Mouse (Mus musculus): ENCODE measurements around the gene Sdccag8.

Sdccag8 gene

DNA sequence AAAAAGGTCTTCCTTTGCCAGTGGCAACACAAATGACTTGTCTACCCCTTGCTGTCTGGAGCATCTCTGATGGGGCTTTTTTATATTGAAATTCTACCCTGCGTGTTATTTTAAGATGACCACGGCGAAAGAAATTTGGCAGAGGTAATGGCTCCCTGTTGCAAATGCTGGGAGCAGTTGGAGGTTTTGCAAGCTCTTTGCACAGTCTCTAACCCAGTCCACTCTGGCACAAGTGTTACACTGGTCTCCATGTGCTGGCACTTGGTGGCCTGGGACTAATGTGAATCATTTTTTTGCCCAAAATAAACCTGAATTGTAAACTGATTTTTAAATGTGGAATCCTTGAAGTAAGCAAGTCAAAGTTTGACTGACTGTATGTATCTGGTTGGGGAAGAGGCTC is 199.3 kb downstream of the Sdccag8 start:
- no peak for DNase-seq

DNA sequence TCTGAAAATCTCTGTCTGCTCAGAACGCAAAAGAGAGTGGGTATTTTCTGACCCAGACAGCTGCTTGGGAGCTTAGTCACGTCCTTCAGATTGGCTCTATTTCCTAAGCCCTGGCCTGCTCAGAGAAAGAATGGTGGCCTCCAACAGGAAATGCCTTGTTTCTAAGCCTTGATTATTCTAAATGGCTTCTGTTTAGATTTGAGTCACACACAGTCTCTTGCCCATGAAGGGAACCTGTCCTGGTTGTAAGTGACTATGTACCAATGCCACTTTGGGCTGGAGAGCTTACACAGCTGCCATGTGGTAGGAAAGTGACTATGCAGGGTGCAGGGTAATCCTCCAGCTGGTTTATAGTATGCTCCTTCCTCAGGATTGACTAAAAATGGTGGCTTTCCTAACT is 199.9 kb downstream of the Sdccag8 start:
- no peak for DNase-seq

DNA sequence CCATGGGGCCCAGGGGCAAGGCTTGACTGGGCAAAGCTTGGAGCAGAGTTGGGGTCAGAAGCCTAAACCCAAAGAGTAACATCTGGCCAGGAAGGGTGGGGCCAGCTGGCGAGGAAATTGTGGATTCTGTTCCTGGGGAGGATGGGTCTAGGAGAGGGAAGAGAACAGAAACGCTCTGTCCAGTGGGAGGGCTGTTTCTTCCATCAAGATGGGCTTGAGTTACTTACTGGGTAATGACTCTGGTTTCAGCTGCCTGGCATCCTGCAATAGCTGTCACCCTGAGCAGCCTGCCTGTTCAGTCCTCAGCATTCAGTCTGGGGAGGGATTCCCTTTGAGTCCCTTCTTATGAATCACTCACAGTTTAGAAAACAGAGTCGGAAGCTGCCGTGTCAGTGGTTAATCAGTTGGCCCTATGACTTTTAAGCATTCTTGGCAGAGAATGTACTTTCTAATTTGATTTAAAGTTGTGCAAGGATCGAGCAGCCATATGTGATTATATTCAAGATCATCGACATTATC is 200.5 kb downstream of the Sdccag8 start:
- DNase-seq = no peak

DNA sequence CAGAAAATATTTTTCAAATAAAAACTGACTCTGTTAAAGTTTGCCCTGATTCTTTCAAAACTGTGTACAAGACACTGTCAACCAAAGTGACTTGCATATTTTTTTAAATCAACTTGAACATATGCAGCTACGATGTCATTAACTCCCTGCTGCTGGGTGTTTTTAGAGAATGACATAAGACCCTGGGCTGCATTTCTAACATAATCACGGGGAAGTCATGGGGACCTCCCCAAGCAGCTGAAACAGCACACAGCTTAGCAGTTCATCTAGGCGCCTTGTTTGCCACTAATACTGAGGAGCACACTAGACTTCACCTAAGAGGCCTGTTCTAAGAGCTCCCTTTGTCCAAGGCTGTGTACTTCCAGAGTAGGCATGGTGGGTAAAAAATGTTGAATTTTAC is 201.5 kb downstream of the Sdccag8 start:
- no peak for DNase-seq

DNA sequence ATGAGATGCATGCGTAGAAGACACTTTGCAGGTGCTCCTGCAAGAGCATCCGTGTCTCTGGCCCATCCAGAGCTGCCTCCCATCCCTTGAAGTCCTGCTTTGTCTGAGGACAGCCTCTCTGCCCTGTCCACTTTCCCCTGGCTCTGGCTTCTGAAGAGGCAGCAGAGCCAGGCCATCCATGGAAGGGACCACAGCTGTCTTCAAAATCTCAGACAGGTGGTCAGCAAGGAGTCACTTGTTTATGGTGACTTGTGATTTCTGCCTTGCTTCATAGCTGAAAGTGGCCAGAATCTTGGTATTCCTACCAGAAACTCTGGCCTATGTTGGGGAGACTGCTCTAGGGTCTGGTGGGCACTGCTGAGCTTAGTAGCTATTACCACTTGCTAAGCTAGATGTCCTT is 202.3 kb downstream of the Sdccag8 start:
- DNase-seq = no peak

GRCm38 (mm10) chr1:177018750-177019149 is 204.3 kb downstream of the Sdccag8 start:
- DNase-seq = no peak

DNA sequence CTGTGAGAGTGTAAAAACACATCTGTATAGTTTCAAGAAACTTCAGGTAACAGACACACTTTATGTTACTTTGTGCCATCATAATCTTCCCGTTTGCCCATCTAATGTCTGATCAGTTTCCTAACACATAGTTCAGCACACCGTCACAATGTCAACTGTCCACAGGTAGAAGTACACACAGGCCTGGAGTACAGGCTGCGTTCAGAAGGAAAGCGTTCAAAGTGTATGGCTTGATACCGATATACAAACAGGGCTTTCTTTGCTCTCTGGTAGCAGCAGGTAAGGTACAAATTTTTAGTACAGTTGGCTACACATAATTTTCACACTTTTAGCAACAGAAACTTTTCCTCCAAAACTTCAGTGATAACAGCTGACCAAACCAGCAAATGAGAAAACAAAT is 205.2 kb downstream of the Sdccag8 start:
- DNase-seq = no peak

GRCm38 (mm10) chr1:177022751-177023150 is 208.3 kb downstream of the Sdccag8 start:
- no peak for DNase-seq

- DNase-seq = no peak
Observed at GRCm38 (mm10) chr1:177027706-177028105, 213.2 kb downstream of the Sdccag8 start.

DNA sequence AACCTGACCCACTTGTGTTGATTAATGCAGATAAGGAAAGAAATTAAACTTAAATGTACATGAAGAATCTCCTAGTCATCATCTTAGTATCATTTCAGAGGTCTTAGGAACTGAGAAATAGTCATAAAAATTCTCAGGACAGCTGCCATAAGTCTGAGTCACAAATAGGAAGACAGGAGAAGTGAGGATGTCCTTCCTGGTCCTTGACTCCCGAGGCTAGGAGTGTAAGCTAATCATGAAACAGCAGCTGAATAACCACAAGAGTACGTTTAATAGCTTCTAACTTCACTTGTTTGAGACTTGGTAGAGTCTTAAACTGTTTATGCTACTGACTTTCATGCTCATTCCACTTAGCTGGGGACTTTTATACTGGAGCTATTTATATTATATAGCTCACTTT is 214.6 kb downstream of the Sdccag8 start:
- DNase-seq = no peak

DNA sequence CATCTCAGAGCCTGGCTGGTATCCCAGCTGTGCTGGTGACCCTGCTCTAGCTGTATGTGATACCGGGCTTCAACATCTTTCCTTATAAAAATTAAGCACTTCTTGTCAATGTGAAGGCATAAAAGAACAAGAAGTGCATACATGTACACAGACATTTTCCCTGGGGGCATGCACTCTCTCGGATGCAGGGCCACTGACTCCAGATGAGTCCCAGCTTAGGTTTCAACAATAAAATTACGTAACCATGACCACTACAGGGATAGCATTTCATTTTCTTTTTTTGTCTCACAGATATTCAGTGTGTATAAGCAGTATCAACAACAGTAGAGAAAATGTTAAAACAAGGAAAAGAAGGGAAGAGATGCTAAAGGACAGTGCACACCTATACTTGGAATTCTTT is 216.2 kb downstream of the Sdccag8 start:
- DNase-seq = no peak

DNA sequence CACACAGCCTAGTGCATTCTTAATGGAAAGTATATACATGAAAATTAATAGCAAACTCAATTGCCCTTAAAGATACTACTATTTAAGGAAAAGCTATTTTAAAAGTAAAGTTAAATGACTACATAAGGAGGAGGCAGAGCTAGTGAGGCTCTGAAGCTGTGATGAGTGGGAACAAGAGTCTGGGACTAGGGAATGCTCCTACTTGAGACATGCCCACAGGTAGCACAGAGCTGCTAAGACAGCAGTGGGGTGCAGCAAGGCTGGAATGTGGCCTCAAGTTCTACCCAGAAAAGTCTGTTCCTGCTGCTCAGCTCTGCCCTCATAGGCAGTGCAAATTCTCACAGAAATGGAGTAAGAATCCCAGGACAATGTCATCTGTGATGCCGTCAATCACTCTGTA is 216.7 kb downstream of the Sdccag8 start:
- no peak for DNase-seq

DNA sequence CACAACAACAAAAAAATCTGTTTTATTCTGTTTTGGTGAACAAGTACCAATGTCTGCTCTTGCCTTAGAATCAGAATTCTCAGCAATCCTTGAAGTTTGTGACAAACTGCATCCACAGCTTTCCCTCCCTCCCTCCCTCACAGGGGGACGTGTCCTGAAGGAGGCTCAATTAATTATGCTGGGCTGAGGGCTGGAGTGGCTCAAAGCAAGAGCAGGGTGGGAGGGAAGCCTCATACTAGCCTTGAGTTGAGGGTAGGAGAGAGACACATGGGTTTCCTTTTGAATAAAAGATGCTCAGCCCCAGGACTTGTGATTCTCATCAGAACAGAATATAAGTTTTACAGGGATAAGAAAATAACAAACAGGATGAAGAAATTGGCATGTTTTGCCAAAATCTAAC is 217.8 kb downstream of the Sdccag8 start:
- no peak for DNase-seq

- DNase-seq = no peak
Observed at GRCm38 (mm10) chr1:177035460-177035859, 221.0 kb downstream of the Sdccag8 start.

- no peak for DNase-seq
Observed at GRCm38 (mm10) chr1:177038383-177038782, 223.9 kb downstream of the Sdccag8 start.

- no peak for DNase-seq
Observed at GRCm38 (mm10) chr1:177039093-177039674, 224.7 kb downstream of the Sdccag8 start.

DNA sequence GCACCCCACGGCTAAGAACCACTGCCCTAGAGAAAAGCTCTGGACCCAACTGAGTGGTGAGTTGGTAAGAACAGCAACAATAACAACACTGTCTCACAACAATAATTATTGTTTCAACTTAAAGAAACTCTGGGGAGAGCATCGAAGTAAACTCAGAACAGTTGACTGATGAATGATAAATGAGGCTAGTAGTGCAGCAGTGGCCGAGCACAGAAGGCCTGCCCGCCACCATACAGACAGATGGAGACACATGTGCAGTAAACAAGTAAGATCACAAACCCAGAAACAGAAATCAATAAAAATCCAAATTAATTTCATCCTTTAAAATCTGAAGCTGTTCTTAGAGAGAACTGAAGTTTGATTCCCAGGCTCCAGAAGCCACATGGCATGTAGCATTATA is 225.6 kb downstream of the Sdccag8 start:
- no peak for DNase-seq

GRCm38 (mm10) chr1:177045885-177046284 is 231.4 kb downstream of the Sdccag8 start:
- DNase-seq = no peak

DNA sequence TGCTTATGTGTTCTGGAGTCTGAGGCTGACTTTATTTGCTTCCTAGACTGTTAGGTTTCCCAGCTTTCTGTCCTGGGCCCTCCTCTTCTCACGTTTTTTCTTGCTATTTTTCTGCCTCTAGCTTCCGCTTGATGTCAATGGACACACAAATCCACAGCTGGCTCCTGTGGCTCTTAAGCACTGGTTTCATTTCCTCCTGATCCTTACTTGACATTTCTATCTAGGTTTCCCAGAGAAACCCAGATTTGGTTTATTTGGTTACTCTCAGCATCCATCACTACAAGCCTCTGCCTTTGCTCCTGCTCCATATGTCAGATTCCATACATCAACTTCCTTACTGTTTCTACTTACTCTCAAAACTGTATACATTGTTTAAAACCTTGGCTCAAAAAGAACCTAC is 232.5 kb downstream of the Sdccag8 start:
- DNase-seq = no peak

- DNase-seq = no peak
Observed at GRCm38 (mm10) chr1:177048773-177049172, 234.3 kb downstream of the Sdccag8 start.

DNA sequence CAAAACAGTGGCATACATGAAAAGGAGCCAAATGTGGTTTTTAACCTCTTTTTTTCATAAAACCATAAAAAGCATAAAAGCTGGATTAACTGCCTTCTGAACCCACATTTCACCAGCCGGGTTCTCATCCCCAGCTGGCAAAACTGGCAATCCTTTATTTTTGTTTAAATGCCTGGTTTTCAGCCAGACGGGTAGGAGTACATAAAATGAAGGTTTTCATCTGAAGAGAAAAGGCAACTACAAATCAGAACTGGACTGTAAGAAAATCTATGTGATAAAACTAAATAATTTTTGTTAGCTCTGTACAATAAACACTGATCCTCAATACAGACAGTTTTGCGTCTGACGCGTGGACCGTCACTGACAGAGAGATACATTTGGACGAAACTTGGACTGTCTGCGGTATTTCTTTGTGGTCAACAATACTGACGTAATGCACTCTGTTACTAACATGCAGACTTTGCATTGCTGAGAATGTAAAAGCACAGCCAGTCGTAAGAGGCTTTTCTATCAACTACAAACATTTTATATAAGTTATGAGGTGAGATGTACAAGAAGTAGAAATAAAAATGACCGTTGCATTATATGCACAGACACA is 237.0 kb downstream of the Sdccag8 start:
- no peak for DNase-seq

GRCm38 (mm10) chr1:177054891-177055290 is 240.4 kb downstream of the Sdccag8 start:
- no peak for DNase-seq

GRCm38 (mm10) chr1:177061761-177062160 is 247.3 kb downstream of the Sdccag8 start:
- DNase-seq = no peak

DNA sequence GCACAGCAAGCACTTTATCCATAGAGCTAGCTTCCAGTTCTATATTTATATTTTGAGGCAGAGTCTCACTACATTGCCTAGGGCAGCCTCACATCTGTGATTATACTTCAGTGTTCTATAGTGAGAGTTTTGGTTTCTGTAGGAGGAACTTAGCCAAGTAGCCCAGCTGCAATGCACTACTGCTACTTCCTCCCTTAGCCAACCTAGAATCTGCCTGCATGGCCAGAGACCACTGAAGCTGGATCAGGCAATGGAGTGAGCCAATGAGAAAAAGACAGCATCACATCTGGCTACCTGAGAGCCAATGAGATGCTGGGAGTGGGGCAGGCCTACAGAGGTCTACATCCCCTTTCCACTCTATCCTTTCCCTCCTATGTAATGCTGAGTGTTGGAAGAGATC is 251.3 kb downstream of the Sdccag8 start:
- DNase-seq = no peak

- no peak for DNase-seq
Observed at GRCm38 (mm10) chr1:177067123-177067646, 252.7 kb downstream of the Sdccag8 start.
